Mouse (Mus musculus): ENCODE measurements around the gene Mgst3. TPM values are rescaled to one million over a fixed set of nuclear protein-coding genes. Genes with fewer than 3 reads are reported as not detected.

Mgst3 gene
- polyA plus RNA-seq, 1 experiment = 133 TPM

GRCm38 (mm10) chr1:167409601-167410000 is 16.0 kb upstream of the Mgst3 start:
- TF ChIP-seq POLR2A (IDR thresholded peaks at IDR 0.05; ENCODE audit: control insufficient read depth, extremely low read depth, insufficient read depth, low read length, poor library complexity) (no peak), CTCF (IDR thresholded peaks at IDR 0.05; ENCODE audit: borderline replicate concordance, control insufficient read depth, extremely low read depth, insufficient read depth, low read length, poor library complexity) (no peak)
- DNase-seq = no peak
- H3K36me3 ChIP-seq (ENCODE audit: control insufficient read depth, insufficient read depth, low read length) = no peaks in the 10 kb centered on the region
- 85% methylated on average over 4 of the region's 4 CpGs for WGBS
- H3K4me1 ChIP-seq (replicated peaks; ENCODE audit: control insufficient read depth, insufficient read depth, low read length) = no peaks in the 10 kb centered on the region
- H3K27me3 ChIP-seq (ENCODE audit: control insufficient read depth, insufficient read depth, low read length) = no peaks in the 10 kb centered on the region
- H3K27ac ChIP-seq (ENCODE audit: control insufficient read depth, insufficient read depth, low read length) = no peak overlapping the region
- no peak overlapping the region for H3K4me3 ChIP-seq (ENCODE audit: control insufficient read depth, insufficient read depth, low read length)

- DNase-seq = no peak
- Histone ChIP-seq H3K4me1 (replicated peaks; ENCODE audit: control insufficient read depth, insufficient read depth, low read length) (no peaks in the 10 kb centered on the region), H3K36me3 (ENCODE audit: control insufficient read depth, insufficient read depth, low read length) (no peaks in the 10 kb centered on the region), H3K4me3 (ENCODE audit: control insufficient read depth, insufficient read depth, low read length) (no peak overlapping the region), H3K27ac (ENCODE audit: control insufficient read depth, insufficient read depth, low read length) (no peak overlapping the region), H3K27me3 (ENCODE audit: control insufficient read depth, insufficient read depth, low read length) (no peaks in the 10 kb centered on the region)
- no peak for TF ChIP-seq POLR2A (IDR thresholded peaks at IDR 0.05; ENCODE audit: control insufficient read depth, extremely low read depth, insufficient read depth, low read length, poor library complexity)
- TF ChIP-seq CTCF (IDR thresholded peaks at IDR 0.05; ENCODE audit: borderline replicate concordance, control insufficient read depth, extremely low read depth, insufficient read depth, low read length, poor library complexity) = no peak
- 88% methylated on average over 4 of the region's 4 CpGs for WGBS
Measured at GRCm38 (mm10) chr1:167405237-167405636, 11.6 kb upstream of the Mgst3 start.

- Histone ChIP-seq H3K4me3 (ENCODE audit: control insufficient read depth, insufficient read depth, low read length) (peak overlapping the region; percentile 80), H3K27ac (ENCODE audit: control insufficient read depth, insufficient read depth, low read length) (no peak overlapping the region), H3K27me3 (ENCODE audit: control insufficient read depth, insufficient read depth, low read length) (no peaks in the 10 kb centered on the region), H3K36me3 (ENCODE audit: control insufficient read depth, insufficient read depth, low read length) (no peaks in the 10 kb centered on the region), H3K4me1 (replicated peaks; ENCODE audit: control insufficient read depth, insufficient read depth, low read length) (peaks cover 11% of the 10 kb centered on the region)
- WGBS = under 1% methylated on average over 15 of the region's 15 CpGs
- TF ChIP-seq POLR2A (IDR thresholded peaks at IDR 0.05; ENCODE audit: control insufficient read depth, extremely low read depth, insufficient read depth, low read length, poor library complexity) (no peak), CTCF (IDR thresholded peaks at IDR 0.05; ENCODE audit: borderline replicate concordance, control insufficient read depth, extremely low read depth, insufficient read depth, low read length, poor library complexity) (no peak)
- no peak for DNase-seq
Measured at GRCm38 (mm10) chr1:167393281-167393680, 360 bp downstream of the Mgst3 start.

GRCm38 (mm10) chr1:167392687-167393086 is 954 bp downstream of the Mgst3 start:
- Histone ChIP-seq H3K27ac (ENCODE audit: control insufficient read depth, insufficient read depth, low read length) (no peak overlapping the region; the same call in 1 of the 2 replicates), H3K27me3 (ENCODE audit: control insufficient read depth, insufficient read depth, low read length) (no peaks in the 10 kb centered on the region), H3K36me3 (ENCODE audit: control insufficient read depth, insufficient read depth, low read length) (no peaks in the 10 kb centered on the region), H3K4me3 (ENCODE audit: control insufficient read depth, insufficient read depth, low read length) (peak overlapping the region; percentile 1; the same call in 1 of the 2 replicates), H3K4me1 (replicated peaks; ENCODE audit: control insufficient read depth, insufficient read depth, low read length) (peaks cover 11% of the 10 kb centered on the region)
- 3% methylated on average over 8 of the region's 8 CpGs for WGBS
- DNase-seq = peak; percentile 9
- TF ChIP-seq CTCF (IDR thresholded peaks at IDR 0.05; ENCODE audit: borderline replicate concordance, control insufficient read depth, extremely low read depth, insufficient read depth, low read length, poor library complexity) (no peak), POLR2A (IDR thresholded peaks at IDR 0.05; ENCODE audit: control insufficient read depth, extremely low read depth, insufficient read depth, low read length, poor library complexity) (no peak)

- Histone ChIP-seq H3K4me1 (replicated peaks; ENCODE audit: control insufficient read depth, insufficient read depth, low read length) (peaks cover 11% of the 10 kb centered on the region), H3K36me3 (ENCODE audit: control insufficient read depth, insufficient read depth, low read length) (no peaks in the 10 kb centered on the region), H3K27ac (ENCODE audit: control insufficient read depth, insufficient read depth, low read length) (no peak overlapping the region; the same call in 1 of the 2 replicates), H3K4me3 (ENCODE audit: control insufficient read depth, insufficient read depth, low read length) (no peak overlapping the region), H3K27me3 (ENCODE audit: control insufficient read depth, insufficient read depth, low read length) (no peaks in the 10 kb centered on the region)
- TF ChIP-seq POLR2A (IDR thresholded peaks at IDR 0.05; ENCODE audit: control insufficient read depth, extremely low read depth, insufficient read depth, low read length, poor library complexity) (no peak), CTCF (IDR thresholded peaks at IDR 0.05; ENCODE audit: borderline replicate concordance, control insufficient read depth, extremely low read depth, insufficient read depth, low read length, poor library complexity) (no peak)
- DNase-seq = no peak
- 46% methylated on average over 2 of the region's 2 CpGs for WGBS
Measured at GRCm38 (mm10) chr1:167392031-167392640, 1.5 kb downstream of the Mgst3 start.

- peaks cover 11% of the 10 kb centered on the region for H3K4me1 ChIP-seq (replicated peaks; ENCODE audit: control insufficient read depth, insufficient read depth, low read length)
- H3K27me3 ChIP-seq (ENCODE audit: control insufficient read depth, insufficient read depth, low read length) = no peaks in the 10 kb centered on the region
- no peak for DNase-seq
- 93% methylated on average over 6 of the region's 6 CpGs for WGBS
- no peak overlapping the region for H3K27ac ChIP-seq (ENCODE audit: control insufficient read depth, insufficient read depth, low read length)
- TF ChIP-seq CTCF (IDR thresholded peaks at IDR 0.05; ENCODE audit: borderline replicate concordance, control insufficient read depth, extremely low read depth, insufficient read depth, low read length, poor library complexity) (no peak), POLR2A (IDR thresholded peaks at IDR 0.05; ENCODE audit: control insufficient read depth, extremely low read depth, insufficient read depth, low read length, poor library complexity) (no peak)
- no peak overlapping the region for H3K4me3 ChIP-seq (ENCODE audit: control insufficient read depth, insufficient read depth, low read length)
- H3K36me3 ChIP-seq (ENCODE audit: control insufficient read depth, insufficient read depth, low read length) = no peaks in the 10 kb centered on the region
Measured at GRCm38 (mm10) chr1:167391241-167391640, 2.4 kb downstream of the Mgst3 start.

Data from thymus, adult 2 months (tissue).